Mouse (Mus musculus): Measurements from ENCODE around the gene Mfsd4b4. TPM values are rescaled to one million over a fixed set of nuclear protein-coding genes. Genes with fewer than 3 reads are reported as not detected.
"Not testable (repeated sequence)": the region's sequence is repeated elsewhere in the genome, so short reads cannot be mapped to it uniquely, and the experiment has no call there.

Mfsd4b4 gene
- 1.2 TPM in 2 replicates for polyA plus RNA-seq (2015; fragmentation: Nextera tagmentation; extraction: Ambion mirVana)

DNA sequence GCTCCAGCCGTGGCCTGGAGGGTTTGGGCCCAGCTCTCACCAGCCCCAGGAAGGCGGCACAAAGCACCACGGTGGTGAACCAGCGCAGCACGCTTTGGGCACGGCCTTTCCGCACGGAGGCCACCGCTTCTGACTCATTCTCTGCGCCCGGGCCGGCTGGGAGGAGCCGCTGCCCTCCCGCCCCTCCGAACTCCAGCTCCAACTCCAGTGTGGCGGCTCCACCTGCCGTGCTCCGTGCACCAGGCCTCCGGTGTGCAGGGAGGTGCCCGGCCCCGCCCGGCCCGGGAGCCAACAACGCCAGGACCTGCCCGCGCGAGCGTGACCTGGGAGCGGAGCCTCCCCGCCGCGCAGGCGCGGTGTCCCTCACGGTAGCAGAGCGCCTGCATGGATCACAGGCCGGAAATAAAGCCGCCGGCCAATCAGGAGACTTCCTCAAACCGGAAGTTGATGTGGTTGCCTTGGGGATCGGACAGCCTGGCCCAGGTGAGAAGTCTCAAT, at the start of gene Mfsd4b4:
Gene Mfsd4b4, minus strand, starts transcription at position 365 of the 498 bp plus-strand sequence.
- H3K9me3 ChIP-seq (replicated peaks) = no peaks in the 10 kb centered on the region
- peaks cover 35% of the 10 kb centered on the region for H3K4me1 ChIP-seq (replicated peaks)
- peak within 1 kb of the TSS; percentile 77 for H3K27ac ChIP-seq (replicated peaks)
- H3K36me3 ChIP-seq (replicated peaks) = no peaks in the 10 kb centered on the region
- WGBS (ENCODE audit: insufficient replicate concordance) = 0% methylated on average over 41 of the region's 41 CpGs
- H3K4me2 ChIP-seq = peak within 1 kb of the TSS; percentile 89
- peak within 1 kb of the TSS; percentile 69 for H3K4me3 ChIP-seq (replicated peaks)
- H3K9ac ChIP-seq = peak within 1 kb of the TSS; percentile 69
- no peaks in the 10 kb centered on the region for H3K27me3 ChIP-seq
- ATAC-seq (ENCODE audit: insufficient read depth) = peak; percentile 97

GRCm38 (mm10) chr10:39947195-39947594, 48.2 kb upstream of the Mfsd4b4 start:
- WGBS (ENCODE audit: insufficient replicate concordance) = 69% methylated on average over 3 of the region's 3 CpGs
- not testable (repeated sequence) for H3K27me3 ChIP-seq; H3K9ac ChIP-seq; H3K4me2 ChIP-seq; H3K36me3 ChIP-seq (replicated peaks); H3K4me3 ChIP-seq (replicated peaks); H3K27ac ChIP-seq (replicated peaks); H3K4me1 ChIP-seq (replicated peaks); ATAC-seq (ENCODE audit: insufficient read depth); H3K9me3 ChIP-seq (replicated peaks)

- 47% methylated on average over 7 of the region's 7 CpGs for WGBS (ENCODE audit: insufficient replicate concordance)
- no peak overlapping the region for H3K9ac ChIP-seq
- no peak for ATAC-seq (ENCODE audit: insufficient read depth)
- no peak overlapping the region for H3K27ac ChIP-seq (replicated peaks)
- no peaks in the 10 kb centered on the region for H3K9me3 ChIP-seq (replicated peaks)
- H3K27me3 ChIP-seq = no peaks in the 10 kb centered on the region
- H3K4me1 ChIP-seq (replicated peaks) = no peaks in the 10 kb centered on the region
- H3K36me3 ChIP-seq (replicated peaks) = no peaks in the 10 kb centered on the region
- H3K4me2 ChIP-seq = no peak overlapping the region
- H3K4me3 ChIP-seq (replicated peaks) = no peak overlapping the region
Observed at GRCm38 (mm10) chr10:39936553-39936952, 37.5 kb upstream of the Mfsd4b4 start.

- Histone ChIP-seq H3K4me2 (peak within 1 kb of the TSS; percentile 61), H3K4me1 (replicated peaks) (no peaks in the 10 kb centered on the region; the same call in 1 of the 2 replicates), H3K9me3 (replicated peaks) (no peaks in the 10 kb centered on the region), H3K9ac (no peak within 1 kb of the TSS), H3K27ac (replicated peaks) (no peak within 1 kb of the TSS), H3K36me3 (replicated peaks) (no peaks in the 10 kb centered on the region), H3K27me3 (peaks cover 36% of the 10 kb centered on the region), H3K4me3 (replicated peaks) (peak within 1 kb of the TSS; percentile 42)
- WGBS (ENCODE audit: insufficient replicate concordance) = 2% methylated on average over 41 of the region's 41 CpGs
- ATAC-seq (ENCODE audit: insufficient read depth) = no peak
Observed at GRCm38 (mm10) chr10:39926616-39927139, 27.6 kb upstream of the Mfsd4b4 start, which contains the start of gene Mfsd4b2. Gene Mfsd4b2 (minus strand): TSS chr10:39926923.

GRCm38 (mm10) chr10:39924556-39924955, 25.5 kb upstream of the Mfsd4b4 start:
- peak; percentile 68; the same call in 1 of the 2 replicates for ATAC-seq (ENCODE audit: insufficient read depth)
- not testable (repeated sequence) for H3K9me3 ChIP-seq (replicated peaks); H3K27ac ChIP-seq (replicated peaks)

DNA sequence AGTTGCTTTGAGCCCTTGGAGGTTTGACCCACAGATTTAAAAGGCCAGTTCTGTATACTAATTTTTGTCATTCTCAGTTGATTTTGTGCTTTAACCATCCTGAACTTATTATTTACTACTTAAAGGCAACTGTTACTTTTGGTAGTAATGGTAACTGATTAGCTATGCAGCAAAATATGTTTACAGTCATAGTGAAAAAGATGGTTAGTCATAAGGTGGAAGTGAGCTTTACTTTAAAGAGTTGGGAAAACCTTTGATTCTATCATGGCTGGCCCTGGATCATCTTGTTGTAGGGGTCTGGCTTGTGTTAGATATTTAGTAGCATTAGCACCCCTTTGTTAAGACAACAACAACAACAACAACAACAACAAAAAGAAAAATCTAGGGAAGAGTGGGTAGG, 13.6 kb upstream of the Mfsd4b4 start:
- no peak overlapping the region for H3K4me2 ChIP-seq
- no peak overlapping the region for H3K27ac ChIP-seq (replicated peaks)
- H3K9ac ChIP-seq = no peak overlapping the region
- H3K4me1 ChIP-seq (replicated peaks) = no peaks in the 10 kb centered on the region
- H3K36me3 ChIP-seq (replicated peaks) = no peaks in the 10 kb centered on the region
- no peak for ATAC-seq (ENCODE audit: insufficient read depth)
- no peak overlapping the region for H3K4me3 ChIP-seq (replicated peaks)
- H3K27me3 ChIP-seq = no peaks in the 10 kb centered on the region
- H3K9me3 ChIP-seq (replicated peaks) = no peaks in the 10 kb centered on the region

More at GRCm38 (mm10) chr10:39924556-39924955, 25.5 kb upstream of the Mfsd4b4 start:
- H3K9ac ChIP-seq; H3K4me3 ChIP-seq (replicated peaks); H3K4me2 ChIP-seq; H3K36me3 ChIP-seq (replicated peaks); H3K4me1 ChIP-seq (replicated peaks): not testable (repeated sequence)
- H3K27me3 ChIP-seq = peaks cover 40% of the 10 kb centered on the region
- 43% methylated on average over 8 of the region's 8 CpGs for WGBS (ENCODE audit: insufficient replicate concordance)

DNA sequence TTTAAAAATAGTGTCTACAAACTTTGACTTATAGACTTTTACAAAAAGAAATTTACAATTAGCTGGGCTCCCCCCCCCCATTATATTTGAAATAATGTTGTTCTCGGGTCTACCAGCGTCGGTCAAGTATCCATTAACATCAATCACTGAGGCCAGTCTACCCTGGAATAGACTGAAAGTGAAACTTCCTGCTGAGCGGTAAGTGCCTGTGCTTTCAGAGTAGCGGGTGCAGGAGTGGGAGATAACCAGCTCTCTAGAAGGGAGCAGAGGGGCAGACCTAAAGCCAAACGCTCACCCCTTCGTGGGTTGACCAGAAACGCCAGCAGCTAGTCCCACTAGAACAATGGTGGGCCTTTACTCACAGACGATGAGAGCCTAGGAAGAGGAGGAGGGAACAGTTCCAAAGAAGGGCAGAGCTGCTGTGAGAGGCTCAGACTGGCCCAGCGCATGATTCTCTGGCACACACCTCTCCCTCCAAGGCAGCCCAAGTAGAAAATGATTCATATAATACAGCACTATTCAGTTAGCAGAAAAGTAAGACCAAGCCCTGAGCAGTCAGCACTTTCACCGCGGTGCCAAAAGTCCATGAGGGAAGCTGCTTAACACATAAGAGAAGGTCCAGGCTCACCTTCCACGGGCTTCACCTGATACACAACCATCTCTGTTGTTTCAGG, 9.9 kb upstream of the Mfsd4b4 start:
- no peak overlapping the region for H3K4me3 ChIP-seq (replicated peaks)
- H3K4me2 ChIP-seq = no peak overlapping the region

GRCm38 (mm10) chr10:39906799-39907658, 8.0 kb upstream of the Mfsd4b4 start:
- Histone ChIP-seq H3K4me1 (replicated peaks) (no peaks in the 10 kb centered on the region), H3K36me3 (replicated peaks) (no peaks in the 10 kb centered on the region), H3K4me3 (replicated peaks) (no peak overlapping the region), H3K27me3 (no peaks in the 10 kb centered on the region), H3K9ac (no peak overlapping the region), H3K4me2 (no peak overlapping the region), H3K27ac (replicated peaks) (no peak overlapping the region), H3K9me3 (replicated peaks) (no peaks in the 10 kb centered on the region)
- no peak for ATAC-seq (ENCODE audit: insufficient read depth)
- WGBS (ENCODE audit: insufficient replicate concordance) = 60% methylated on average over 10 of the region's 10 CpGs

More for the DNA sequence above, 9.9 kb upstream of the Mfsd4b4 start:
- H3K27me3 ChIP-seq = no peaks in the 10 kb centered on the region
- no peak overlapping the region for H3K9ac ChIP-seq
- no peak overlapping the region for H3K27ac ChIP-seq (replicated peaks)
- 51% methylated on average over 13 of the region's 13 CpGs for WGBS (ENCODE audit: insufficient replicate concordance)
- H3K4me1 ChIP-seq (replicated peaks) = no peaks in the 10 kb centered on the region
- H3K36me3 ChIP-seq (replicated peaks) = no peaks in the 10 kb centered on the region
- no peaks in the 10 kb centered on the region for H3K9me3 ChIP-seq (replicated peaks)
- ATAC-seq (ENCODE audit: insufficient read depth) = no peak

- no peaks in the 10 kb centered on the region for H3K27me3 ChIP-seq
- no peaks in the 10 kb centered on the region for H3K36me3 ChIP-seq (replicated peaks)
- 50% methylated on average over 3 of the region's 3 CpGs for WGBS (ENCODE audit: insufficient replicate concordance)
- H3K9me3 ChIP-seq (replicated peaks) = no peaks in the 10 kb centered on the region
- no peak overlapping the region for H3K4me2 ChIP-seq
- H3K4me1 ChIP-seq (replicated peaks) = peaks cover 5% of the 10 kb centered on the region; the same call in 1 of the 2 replicates
- no peak overlapping the region for H3K4me3 ChIP-seq (replicated peaks)
- ATAC-seq (ENCODE audit: insufficient read depth) = no peak
- no peak overlapping the region for H3K27ac ChIP-seq (replicated peaks)
- no peak overlapping the region for H3K9ac ChIP-seq
Observed at GRCm38 (mm10) chr10:39904191-39904590, 5.2 kb upstream of the Mfsd4b4 start.

- 69% methylated on average over 5 of the region's 5 CpGs for WGBS (ENCODE audit: insufficient replicate concordance)
- Histone ChIP-seq H3K27ac (replicated peaks) (no peak overlapping the region), H3K36me3 (replicated peaks) (no peaks in the 10 kb centered on the region), H3K4me1 (replicated peaks) (peaks cover 41% of the 10 kb centered on the region), H3K27me3 (no peaks in the 10 kb centered on the region), H3K4me3 (replicated peaks) (no peak overlapping the region), H3K9ac (no peak overlapping the region), H3K9me3 (replicated peaks) (no peaks in the 10 kb centered on the region), H3K4me2 (no peak overlapping the region)
- ATAC-seq (ENCODE audit: insufficient read depth) = no peak
Observed at GRCm38 (mm10) chr10:39896503-39896902, 2.5 kb downstream of the Mfsd4b4 start.
